Mouse (Mus musculus) retina, embryonic 14.5 days (tissue): ENCODE data around the gene Ccdc88c.

Source experiments
- DNase-seq: peaks from one replicate; pipeline ENCODE4 v3.0.0-alpha.2; 2015; ENCODE audit warnings: low spot score

The Ccdc88c gene

GRCm38 (mm10) chr12:100996378-100996898, 32.4 kb downstream of the Ccdc88c start:
- DNase-seq: no peak

GRCm38 (mm10) chr12:100995607-100996377, 33.1 kb downstream of the Ccdc88c start:
- peak; percentile 53 for DNase-seq

DNA sequence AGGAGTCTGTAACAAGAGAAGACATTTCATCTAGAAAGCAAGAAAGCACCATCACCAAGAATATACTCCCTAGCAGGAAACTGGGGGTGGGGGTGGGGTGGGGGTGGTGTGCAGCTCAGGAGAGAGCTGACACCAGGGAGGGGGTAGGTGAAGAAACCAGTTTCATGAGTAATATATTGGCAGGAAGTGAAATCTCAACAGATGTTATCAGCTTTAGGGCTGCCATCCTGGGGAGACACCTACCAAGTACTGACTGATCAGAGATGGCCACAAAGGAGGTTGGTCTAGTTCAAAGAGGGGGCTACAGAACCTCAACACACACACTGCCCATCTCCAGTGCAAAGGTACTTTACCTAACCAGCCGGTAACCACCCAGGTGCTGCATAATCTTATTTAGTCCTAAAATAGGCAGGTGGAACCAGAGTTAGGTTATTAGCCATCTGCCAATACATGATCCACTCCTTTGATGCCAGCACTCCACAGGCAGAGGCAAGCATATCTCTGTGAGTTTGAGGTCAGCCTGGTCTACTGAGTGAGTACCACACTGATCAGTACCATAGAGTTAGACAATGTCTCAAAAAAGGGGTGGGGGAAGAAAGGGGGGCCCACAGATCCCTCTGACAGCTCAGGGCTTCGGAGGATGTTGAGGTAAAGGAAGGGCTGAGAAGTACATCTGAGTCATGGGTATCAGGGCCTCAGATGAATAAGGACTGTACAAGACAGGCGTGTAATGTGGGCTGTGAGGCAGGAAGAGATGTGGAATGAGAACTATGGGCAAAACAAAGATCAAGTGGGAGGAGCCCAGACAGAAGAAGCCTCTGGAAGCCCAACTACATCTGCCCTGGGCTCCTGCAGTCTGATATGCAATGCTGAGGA, 34.5 kb downstream of the Ccdc88c start:
- DNase-seq: no peak

GRCm38 (mm10) chr12:100993146-100993545, 35.7 kb downstream of the Ccdc88c start:
- no peak for DNase-seq

DNA sequence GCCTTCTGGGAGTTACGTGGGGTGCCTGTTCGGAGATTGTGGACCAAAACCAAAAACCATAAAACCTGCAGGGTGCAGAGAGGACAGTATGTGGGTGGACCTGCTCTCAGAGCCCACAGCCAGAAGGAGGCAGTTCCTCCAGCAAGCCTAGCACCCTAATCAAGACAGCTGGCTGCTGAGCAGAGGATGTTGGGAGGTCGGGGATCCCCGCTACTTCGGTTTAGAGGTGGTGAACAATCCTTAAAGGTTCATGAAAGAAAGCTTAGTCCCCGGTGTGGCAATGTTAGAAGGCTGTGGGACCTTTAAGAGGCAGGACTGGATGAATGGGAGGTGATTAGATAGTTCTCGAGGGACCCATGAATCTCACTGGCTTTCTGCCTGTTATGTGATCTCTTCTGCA, 36.4 kb downstream of the Ccdc88c start:
- no peak for DNase-seq

GRCm38 (mm10) chr12:100991119-100991518, 37.7 kb downstream of the Ccdc88c start:
- no peak for DNase-seq

DNA sequence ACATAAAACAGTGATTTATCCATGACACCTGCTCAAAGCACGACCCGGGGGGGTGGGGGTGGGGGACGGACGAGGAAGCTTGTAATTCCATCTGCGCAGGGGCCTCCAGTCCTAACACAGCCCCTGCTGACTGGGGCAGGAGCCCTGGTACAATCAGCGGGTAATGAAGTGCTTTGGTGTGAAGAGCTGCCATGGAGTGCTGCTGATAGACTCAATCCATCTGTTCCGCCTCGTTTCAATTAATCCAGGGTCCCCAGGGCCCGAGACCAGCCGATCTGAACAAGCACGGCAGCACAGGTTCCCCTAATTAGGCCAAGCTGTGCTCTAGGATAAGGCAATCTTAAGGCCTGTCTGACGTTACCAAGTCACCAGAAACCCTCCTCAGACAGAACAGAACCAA, 38.6 kb downstream of the Ccdc88c start:
- peak; percentile 74 for DNase-seq

GRCm38 (mm10) chr12:100989780-100990288, 39.0 kb downstream of the Ccdc88c start:
- DNase-seq: no peak

DNA sequence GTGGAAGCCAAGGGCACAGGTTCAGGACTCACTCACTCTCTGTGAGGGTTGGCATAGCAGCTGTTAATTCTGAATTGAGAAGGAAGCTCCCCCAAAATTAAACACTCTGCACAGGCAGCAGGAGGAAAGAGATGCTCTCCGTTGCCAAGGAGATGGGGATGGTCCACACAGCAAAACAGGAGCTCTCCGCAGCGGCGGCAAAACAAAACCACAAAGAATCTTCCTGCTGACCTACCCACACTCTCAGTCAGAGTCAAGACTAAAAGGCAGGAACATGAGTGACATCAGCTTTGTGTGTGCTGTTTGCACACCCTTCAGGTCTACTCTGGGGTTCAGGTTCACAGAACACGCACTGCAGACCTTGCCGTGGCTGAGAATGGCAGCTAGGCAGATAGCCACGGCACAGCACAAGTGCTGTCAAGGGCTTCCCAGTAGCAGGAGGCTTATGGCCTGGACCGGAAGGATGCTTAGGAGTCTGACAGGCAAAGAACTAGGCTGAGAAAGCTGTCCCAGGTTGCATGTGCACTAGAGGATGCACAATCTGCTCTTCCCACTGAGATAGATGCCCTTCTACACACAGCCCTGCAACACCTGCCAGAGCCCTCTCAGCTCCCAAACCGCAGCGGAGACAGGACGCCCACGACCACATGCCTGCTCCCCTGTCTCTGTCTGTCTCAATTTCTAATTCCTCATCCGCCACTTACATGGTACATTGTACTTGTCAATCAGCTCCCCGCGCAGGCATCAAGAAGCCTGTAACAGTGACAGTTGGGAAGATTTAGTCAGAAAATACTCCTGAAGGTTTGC, 40.3 kb downstream of the Ccdc88c start:
- DNase-seq: no peak

GRCm38 (mm10) chr12:100986423-100986822, 42.4 kb downstream of the Ccdc88c start:
- no peak for DNase-seq

GRCm38 (mm10) chr12:100985793-100986157, 43.1 kb downstream of the Ccdc88c start:
- no peak for DNase-seq

DNA sequence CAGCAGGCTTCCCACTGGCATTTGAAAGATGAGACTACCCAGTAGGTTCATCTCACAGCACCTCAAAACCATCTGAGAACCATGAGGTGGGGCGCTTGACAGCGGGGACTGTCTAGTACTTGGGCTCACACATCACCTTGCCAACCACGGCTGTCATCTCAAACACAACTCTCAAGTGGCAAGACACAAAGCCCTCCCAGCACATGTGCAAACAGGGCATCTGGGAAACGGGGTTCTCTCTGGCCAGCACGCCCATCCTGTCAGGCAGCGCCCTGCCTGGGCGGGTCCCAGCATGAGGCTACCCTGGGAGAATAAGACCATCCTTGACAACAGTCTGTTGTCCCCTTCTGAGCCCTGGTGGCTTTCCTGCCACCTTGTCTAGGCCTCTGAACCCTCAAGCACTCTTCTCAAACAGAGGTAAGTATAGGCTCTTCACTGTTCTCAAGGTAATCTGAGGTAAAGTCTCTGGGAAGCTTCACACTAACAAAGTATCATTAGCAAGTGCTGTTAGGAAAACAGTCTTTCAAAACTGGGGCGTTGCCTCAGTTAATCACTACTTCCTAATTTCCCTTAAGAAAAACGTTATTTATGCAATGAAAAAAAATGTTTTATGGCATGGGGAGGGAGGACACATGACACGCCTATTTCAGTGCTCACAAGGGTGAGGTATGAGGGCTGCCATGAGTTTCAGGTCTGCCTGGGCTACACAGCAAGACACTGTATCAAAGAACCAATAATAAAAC, 43.6 kb downstream of the Ccdc88c start:
- no peak for DNase-seq

DNA sequence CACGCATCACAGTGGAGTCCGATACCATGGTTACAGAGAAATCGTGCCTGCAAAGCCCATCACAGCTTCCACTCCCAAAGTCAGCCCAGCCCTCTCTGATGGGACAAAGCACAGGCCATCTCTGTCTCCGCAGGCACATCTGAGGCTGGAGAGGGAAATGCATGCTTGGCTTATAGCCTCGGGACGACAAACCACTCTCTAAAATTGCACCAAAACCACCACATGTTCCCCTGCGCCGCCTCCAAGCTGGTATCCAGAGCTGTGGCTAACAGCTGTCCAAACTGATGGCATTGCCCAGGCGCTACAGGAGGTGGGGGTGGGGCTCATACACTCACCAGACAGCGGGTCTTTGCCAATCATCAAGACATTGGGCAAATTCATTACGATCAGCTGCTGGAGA, 45.3 kb downstream of the Ccdc88c start:
- no peak for DNase-seq

DNA sequence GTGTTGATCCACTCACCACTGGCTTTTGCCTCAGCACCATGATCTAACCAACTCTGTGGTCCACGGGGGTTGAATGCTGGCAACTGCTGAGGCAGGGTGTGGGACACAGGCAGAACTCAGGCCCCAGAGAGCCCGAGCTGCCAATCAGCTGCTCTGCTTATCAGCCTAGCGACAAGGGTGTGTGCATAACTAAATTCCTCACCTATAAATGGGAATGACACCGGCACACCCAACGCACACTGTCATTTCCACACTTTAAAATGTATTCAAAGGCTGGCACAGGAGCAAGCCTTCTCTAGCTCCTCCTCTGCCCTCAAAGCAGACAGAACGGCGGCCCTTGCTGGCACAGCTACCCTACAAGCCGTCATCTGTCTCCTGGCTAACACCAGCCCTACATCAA, 46.6 kb downstream of the Ccdc88c start:
- no peak for DNase-seq

- no peak for DNase-seq
Measured at GRCm38 (mm10) chr12:100980551-100981008, 48.3 kb downstream of the Ccdc88c start.

- no peak for DNase-seq
Measured at GRCm38 (mm10) chr12:100979616-100980015, 49.2 kb downstream of the Ccdc88c start.

DNA sequence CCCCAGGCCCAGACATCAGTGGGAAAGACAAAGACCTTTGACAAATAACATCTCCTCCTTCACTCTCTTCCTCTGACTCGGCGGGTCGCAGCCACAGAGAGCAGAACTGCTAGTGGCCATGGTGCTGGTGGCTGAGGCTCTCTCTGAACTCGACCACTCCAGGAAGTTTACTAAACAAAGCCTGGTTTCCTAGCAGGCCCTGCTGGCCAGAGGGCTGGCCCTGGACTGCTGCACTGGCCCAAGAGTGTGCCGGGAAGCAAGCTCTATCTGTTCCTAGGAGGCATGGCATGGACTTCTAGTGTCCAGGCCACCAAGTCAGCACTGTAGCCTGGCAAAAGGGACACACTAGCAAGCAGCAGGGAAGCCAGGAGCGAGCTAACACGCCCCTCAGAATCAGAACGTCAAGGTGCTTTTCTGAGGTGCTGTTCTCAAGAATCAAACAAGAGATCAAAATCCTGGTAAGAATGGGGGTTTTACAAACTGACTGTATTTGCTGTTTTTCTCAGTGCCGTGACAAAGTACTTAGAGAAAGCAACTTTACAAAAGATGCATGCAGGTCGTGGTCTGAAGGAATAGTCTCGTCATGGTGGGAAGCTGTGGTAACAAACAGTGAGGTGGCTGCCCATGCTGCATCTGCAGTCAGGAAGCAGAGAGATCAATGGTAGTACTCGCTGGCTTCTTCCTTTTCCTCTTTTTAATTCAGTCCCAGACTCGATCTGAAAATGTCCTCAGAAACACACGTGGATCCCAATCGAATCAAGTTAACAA, 50.7 kb downstream of the Ccdc88c start:
- DNase-seq: no peak

- DNase-seq: no peak
Measured at GRCm38 (mm10) chr12:100977551-100977950, 51.3 kb downstream of the Ccdc88c start.

GRCm38 (mm10) chr12:100969808-100970207, 59.0 kb downstream of the Ccdc88c start:
- DNase-seq: no peak

DNA sequence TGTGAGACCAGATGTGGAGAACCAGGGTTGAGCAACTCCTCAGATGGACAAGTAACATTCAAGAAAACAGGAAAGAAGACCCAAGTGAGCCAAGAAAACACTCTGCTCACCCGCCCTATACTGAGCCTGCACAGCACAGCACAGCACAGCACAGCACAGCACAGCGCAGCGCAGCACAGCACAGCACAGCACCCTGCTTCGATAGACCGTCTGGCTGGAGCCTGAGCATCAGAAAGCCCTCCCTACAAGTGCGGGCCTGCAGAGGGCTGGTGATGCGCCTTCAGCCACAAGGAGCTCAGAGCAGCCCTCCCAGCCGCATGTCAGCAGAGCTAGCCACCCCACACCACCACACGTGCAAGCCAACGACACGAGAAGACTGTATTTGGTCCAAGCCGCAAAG, 61.5 kb downstream of the Ccdc88c start:
- no peak for DNase-seq
